Mouse (Mus musculus) embryonic fibroblast, embryonic 13.5 days (primary cell): ENCODE results near the gene Eif3f.

ENCODE experiments used
- CTCF ChIP-seq: IDR thresholded peaks from 2 replicates; pipeline ENCODE4 v1.5.1; 2011; ENCODE audit warnings: mild to moderate bottlenecking, control low read depth, low read length, moderate library complexity, borderline replicate concordance; ENCODE audit not compliant: insufficient read depth
- POLR2A ChIP-seq: IDR thresholded peaks from 2 replicates; pipeline ENCODE4 v1.6.1; 2011; ENCODE audit warnings: low read depth, mild to moderate bottlenecking, control low read depth, low read length, moderate library complexity

DNA sequence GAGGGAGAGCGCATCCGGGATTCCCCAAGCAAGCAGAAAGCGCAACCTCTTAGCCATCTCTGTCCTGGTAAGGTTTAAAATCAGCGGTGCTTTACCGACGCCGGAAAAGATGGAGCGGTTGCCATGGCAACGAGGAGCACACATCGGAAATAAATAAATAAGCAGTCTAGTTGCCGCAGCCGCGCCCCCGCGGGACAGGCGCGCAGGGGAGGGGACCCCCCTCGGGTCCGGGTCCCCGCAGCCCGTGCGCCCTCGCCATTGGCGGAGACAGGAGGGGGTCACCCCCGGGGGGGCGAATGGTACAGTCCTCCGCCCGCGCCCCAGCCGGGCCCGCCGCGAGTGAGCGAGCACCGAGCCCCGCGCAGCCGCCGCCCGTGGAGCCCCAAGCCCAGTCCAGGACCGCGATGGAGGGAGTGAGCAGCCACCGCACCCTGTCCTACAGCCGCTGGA, 16.1 kb downstream of the Eif3f start, which contains the start of gene Tub:
- TF ChIP-seq CTCF (no peak), POLR2A (no peak)
